Mouse (Mus musculus): ENCODE data around the gene Stxbp1.
"Not testable (repeated sequence)": the region's sequence is repeated elsewhere in the genome, so short reads cannot be mapped to it uniquely, and the experiment has no call there.

Stxbp1 gene

DNA sequence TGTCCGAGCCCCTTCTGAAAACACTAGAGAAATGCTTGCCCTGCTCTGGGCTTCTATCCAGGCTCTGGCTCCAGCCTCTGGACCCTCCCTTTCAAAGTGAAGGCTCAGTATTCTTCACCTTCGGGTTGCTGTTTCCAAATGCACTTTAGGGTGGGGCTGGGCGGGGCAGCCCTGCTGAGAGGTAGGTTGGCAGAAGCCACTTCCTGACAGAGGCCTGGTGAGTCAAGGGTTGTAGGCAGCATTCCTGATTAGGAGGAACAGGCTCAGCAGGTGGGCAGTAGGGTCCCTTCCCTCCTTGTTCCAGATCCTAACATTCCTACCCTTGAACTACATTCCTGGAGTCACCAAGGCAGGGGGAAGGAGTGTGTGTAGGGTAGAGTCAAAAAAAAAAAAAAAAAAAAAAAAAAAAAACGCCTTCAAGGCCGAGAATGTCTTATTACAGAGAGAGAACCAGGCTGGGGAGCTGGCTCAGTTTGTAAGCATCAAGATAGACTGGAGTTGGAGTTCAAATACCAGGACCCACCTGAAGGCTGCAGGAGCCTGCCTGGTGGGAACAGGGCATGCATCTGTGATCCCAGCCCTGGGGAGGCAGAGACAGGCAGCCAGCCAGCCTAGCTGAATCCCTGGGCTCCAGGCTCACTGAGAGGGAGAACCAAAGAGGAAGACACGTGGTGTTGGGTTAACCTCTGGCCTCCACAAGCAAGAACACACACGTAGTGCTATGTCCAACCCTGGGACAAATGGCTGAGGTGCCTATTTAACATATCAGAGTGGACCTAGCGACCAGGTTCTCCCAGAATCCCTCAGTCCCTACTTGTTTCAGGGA lies 23.4 kb upstream of the Stxbp1 start:
- no peak for DNase-seq

- DNase-seq: no peak
These were observed 22.8 kb upstream of the Stxbp1 start for GRCm38 (mm10) chr2:32869721-32870274.

DNA sequence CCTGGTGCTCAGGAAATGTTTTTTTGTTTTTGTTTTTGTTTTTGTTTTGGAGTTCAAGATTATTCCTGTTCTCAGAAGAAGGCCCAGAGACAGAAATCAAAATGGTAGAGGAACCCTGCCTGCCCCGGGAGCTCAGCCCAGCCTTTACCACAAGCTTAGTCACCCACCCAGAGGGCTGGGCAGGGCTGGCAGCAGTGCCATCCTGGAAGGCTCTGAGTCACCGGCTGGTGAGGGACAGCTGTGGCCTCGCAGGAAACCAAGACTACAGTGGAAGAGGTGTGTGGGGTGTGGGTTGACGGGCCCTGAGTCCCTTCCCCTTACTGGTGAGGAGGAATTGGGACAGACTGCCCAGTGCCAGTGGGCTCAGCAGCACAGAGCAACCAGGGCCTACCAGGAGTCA lies 20.3 kb upstream of the Stxbp1 start:
- no peak for DNase-seq

DNA sequence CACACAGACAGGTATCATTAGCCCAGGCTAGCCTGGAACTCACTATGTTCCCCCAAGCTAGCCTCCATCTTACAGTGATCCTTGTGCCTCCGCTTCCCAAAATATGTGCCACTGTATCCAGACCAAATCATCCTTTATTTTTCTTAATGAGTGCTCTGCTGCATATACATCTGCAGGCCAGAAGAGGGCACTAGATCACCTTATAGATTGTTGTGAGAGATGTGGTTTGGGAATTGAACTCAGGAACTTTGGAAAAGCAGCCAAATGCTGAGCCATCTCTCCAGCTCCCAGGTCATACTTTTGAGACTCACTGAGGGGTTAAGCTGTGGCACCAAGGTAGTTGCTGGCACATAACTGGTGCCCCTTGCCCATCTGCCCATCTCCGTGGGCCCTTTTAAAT lies 17.7 kb upstream of the Stxbp1 start:
- DNase-seq: peak; percentile 34 to 41

DNA sequence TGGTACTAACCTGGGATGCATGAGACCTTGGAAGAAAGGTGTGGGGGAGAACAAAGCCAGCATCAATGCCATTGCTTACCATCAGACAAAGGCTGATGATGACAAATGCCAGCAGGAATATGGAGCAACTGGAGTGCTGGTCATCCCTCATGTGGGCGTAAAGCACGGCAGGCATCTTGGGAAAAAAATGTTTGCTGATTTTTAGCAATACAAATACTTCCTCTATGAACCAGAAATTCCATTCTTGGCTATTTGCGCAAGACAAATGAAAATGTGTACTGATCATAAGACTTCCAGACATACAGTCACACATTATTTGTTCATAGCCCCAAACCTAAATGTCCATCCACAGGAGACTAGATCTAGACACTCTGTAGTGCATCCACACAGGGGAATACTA lies 16.3 kb upstream of the Stxbp1 start:
- no peak for DNase-seq

DNA sequence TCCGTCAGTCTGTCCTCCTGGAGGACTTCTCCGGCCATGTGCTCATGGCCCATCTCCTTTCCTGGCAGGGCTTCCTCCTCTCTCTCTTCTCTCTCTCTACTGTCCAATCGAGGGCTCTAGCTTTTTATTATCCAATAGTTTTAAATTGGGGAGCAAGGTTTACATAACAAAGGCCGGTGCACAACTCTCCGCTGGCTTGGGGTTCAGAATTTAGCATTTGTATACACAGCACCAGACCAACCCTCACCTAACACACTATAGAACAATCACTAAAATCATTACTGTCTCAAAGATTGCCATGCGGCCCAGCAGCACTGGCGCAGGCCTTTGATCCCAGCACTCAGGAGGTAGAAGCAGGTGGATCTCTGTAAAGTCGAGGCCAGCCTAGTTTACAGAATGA lies 13.8 kb upstream of the Stxbp1 start:
- DNase-seq: no peak

GRCm38 (mm10) chr2:32859622-32860012 lies 12.6 kb upstream of the Stxbp1 start:
- no peak for DNase-seq

- peak; percentile 75 to 86 for DNase-seq
These were observed 12.1 kb upstream of the Stxbp1 start for GRCm38 (mm10) chr2:32859010-32859621.

GRCm38 (mm10) chr2:32857584-32857983 lies 10.5 kb upstream of the Stxbp1 start:
- DNase-seq: peak; percentile 80 to 87

DNA sequence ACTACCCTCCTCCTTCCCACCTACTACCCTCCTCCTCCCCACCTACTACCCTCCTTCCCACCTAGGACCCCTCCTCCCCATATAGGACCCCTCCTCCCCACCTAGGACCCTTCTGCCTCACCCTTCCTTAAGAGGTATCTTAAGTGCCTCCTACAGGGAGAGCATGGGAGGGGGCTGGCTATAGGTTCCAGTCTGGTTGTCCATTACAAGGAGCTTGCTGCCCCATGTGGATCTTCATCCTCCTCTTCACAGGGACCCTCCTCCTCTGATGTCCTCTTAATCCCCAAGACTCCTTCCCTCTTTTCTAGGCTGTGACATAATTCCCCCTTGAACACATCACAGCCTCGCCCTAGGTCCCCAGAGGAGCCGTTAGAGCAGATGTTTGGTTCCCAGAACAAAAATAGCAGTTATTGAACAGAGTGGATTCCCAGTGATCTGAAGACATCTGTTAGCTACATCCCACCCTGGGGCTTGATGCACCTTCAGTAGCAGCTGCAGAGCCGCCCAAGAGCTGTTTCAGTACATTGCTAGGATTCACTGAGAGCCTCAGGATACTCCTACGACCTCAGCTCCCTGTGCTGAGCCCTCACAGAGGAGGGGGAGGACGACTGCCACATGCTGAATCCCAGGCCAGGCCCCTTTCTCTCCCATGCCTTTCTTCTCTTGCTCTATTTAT lies 8.9 kb upstream of the Stxbp1 start:
- DNase-seq: no peak

DNA sequence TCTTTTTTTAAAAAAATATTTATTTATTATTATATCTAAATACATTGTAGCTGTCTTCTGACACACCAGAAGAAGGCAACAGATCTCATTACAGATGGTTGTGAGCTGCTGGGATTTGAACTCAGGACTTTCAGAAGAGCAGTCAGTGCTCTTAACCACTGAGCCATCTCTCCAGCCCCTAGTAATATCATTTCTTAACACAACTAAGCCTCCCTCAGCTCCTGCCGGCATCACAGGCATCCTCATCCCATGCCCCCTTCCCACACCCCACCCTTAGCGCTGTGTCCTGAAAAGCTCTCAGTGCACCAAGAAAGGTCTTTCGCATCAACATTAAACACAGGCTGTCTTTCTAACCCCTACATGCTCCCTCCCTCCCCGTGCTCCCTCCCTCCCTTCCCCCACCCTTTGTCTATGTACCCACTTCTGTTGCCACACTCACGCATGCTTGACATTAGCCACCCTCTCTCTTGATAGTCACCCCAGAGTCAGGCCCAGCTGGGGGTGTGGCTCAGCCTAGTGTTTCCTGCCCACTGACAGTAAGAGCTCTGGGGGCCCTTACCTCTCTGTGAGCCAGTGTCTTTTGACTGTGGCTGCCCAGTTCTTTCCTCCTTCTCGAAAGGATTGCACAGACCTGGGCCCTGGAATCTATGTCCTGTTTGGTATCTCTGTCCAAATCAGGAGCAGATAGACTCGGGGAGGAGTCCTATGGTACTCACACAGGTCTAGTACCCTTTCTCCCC lies 8.2 kb upstream of the Stxbp1 start:
- no peak for DNase-seq

DNA sequence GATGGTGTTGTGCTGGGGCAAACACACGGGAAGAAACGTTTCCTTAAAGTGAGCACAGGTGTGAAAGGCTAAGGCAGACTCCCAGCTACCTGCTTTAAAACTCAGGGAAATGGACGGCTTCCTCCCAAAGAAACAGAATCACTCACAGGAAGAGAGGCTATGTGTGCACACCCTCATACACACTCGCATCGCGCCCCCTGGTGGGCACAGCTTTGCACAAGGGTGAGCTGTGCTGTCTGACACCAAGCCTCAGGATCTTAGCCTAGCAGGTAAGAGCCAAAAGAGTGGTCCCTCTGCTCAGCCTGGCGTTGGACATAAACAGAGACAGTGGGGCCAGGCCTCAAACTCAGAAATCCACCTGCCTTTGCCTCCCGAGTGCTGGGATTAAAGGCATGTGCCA lies 7.2 kb upstream of the Stxbp1 start:
- peak; percentile 95 to 99 for DNase-seq

GRCm38 (mm10) chr2:32853716-32854115 lies 6.7 kb upstream of the Stxbp1 start:
- not testable (repeated sequence) for DNase-seq

- DNase-seq: peak; percentile 91 to 95
These were observed 5.1 kb upstream of the Stxbp1 start for GRCm38 (mm10) chr2:32852156-32852555.

DNA sequence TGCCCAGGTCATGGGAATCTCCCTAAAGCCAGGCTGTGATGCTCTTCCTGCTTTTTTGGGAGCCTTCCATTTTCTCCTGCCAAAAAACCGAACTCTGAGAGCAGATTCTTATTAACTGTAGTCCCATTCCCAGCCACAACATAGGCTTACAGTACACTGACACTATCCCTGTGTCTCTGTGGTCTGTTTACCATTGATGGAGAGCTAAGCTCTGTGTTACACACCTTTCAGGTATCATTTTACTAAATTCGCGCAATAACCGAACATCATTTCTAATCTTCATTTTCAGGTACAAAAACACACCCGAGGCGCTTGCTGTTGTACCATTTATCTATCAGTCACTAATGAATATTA lies 400 bp upstream of the Stxbp1 start:
- DNase-seq: no peak

- DNase-seq: peak; percentile 87 to 89
These were observed 792 bp downstream of the Stxbp1 start for GRCm38 (mm10) chr2:32846101-32846804.

DNA sequence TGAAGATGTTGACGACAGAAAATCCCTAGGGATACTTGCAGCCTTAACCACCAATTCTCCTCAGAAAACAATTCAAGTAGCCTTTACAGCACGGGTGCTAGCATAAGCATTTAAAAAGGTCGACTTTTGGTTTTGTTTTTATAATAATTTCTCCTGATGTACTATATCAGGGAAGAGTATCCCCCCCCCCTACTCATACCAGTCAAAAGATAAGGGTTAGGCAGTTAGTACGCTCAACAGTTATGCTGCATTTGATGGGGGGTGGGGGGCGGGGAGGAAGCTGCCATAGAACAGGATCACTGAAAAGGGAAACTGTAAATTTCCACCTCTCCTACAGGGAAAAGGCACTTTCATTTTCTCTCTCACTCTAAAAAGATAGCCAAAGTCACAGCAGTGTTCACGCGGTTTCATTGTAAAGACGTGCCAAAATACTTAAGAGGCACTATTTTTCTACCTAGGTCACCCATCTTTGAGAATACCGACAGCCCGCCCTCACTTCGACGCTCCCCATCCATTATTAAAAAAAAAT lies 1.4 kb downstream of the Stxbp1 start:
- no peak for DNase-seq

DNA sequence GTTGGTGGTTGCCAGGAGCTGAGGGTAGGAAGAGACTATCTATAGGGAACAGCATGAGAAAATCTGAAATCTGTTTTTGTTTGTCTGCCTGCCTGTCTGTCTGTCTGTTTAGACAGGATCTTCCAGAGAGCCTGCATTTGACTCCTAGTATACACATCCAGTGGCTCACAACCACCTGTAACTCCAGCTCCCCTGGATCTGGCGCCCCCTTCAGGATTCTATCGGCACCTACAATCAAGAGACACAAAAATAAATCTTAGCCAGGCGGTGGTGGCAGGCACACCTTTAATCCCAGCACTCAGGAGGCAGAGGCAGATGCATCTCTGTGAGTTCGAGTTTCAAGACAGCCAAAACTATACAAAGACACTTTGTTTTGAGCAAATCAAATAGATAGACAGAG lies 4.5 kb downstream of the Stxbp1 start:
- DNase-seq: peak in 1 of 2 experiments; percentile 37

- peak in 1 of 2 experiments; percentile 22 for DNase-seq
These were observed 5.9 kb downstream of the Stxbp1 start for GRCm38 (mm10) chr2:32841099-32841498.

GRCm38 (mm10) chr2:32839261-32839660 lies 7.8 kb downstream of the Stxbp1 start:
- no peak for DNase-seq

- DNase-seq: no peak
These were observed 8.7 kb downstream of the Stxbp1 start for GRCm38 (mm10) chr2:32838147-32838884.
